Mouse (Mus musculus): ENCODE data around the gene Vmn1r213. TPM values are rescaled to one million over a fixed set of nuclear protein-coding genes. Genes with fewer than 3 reads are reported as not detected.

Gene Vmn1r213
- polyA plus RNA-seq, 1 experiment from 2014 or later: not detected

Other genes with a start within 250 kb of the Vmn1r213 start
- gene Vmn1r208, start 230.3 kb upstream of the Vmn1r213 start, polyA plus RNA-seq (2014; fragmentation: Nextera tagmentation; extraction: Ambion mirVana): not detected in 2 replicates
- not detected in 2 replicates for gene Vmn1r209, start 198.0 kb upstream of the Vmn1r213 start, polyA plus RNA-seq (2014; fragmentation: Nextera tagmentation; extraction: Ambion mirVana)
- not detected in 2 replicates for gene Vmn1r210, start 176.3 kb upstream of the Vmn1r213 start, polyA plus RNA-seq (2014; fragmentation: Nextera tagmentation; extraction: Ambion mirVana)
- not detected in 2 replicates for gene Vmn1r211, start 150.1 kb upstream of the Vmn1r213 start, polyA plus RNA-seq (2014; fragmentation: Nextera tagmentation; extraction: Ambion mirVana)
- gene Vmn1r212, start 123.5 kb upstream of the Vmn1r213 start, polyA plus RNA-seq (2014; fragmentation: Nextera tagmentation; extraction: Ambion mirVana): not detected in 2 replicates
- gene Vmn1r214, start 22.8 kb downstream of the Vmn1r213 start, polyA plus RNA-seq (2014; fragmentation: Nextera tagmentation; extraction: Ambion mirVana): not detected in 2 replicates
- not detected in 2 replicates for gene Vmn1r215, start 60.4 kb downstream of the Vmn1r213 start, polyA plus RNA-seq (2014; fragmentation: Nextera tagmentation; extraction: Ambion mirVana)
- not detected in 2 replicates for gene Vmn1r217, start 110.6 kb downstream of the Vmn1r213 start, polyA plus RNA-seq (2014; fragmentation: Nextera tagmentation; extraction: Ambion mirVana)
- gene Vmn1r218, start 125.5 kb downstream of the Vmn1r213 start, polyA plus RNA-seq (2014; fragmentation: Nextera tagmentation; extraction: Ambion mirVana): not detected in 2 replicates
- gene Vmn1r219, start 151.7 kb downstream of the Vmn1r213 start, polyA plus RNA-seq (2014; fragmentation: Nextera tagmentation; extraction: Ambion mirVana): not detected in 2 replicates
- gene Vmn1r220, start 180.3 kb downstream of the Vmn1r213 start, polyA plus RNA-seq (2014; fragmentation: Nextera tagmentation; extraction: Ambion mirVana): not detected in 2 replicates
- gene Vmn1r221, start 206.5 kb downstream of the Vmn1r213 start, polyA plus RNA-seq (2014; fragmentation: Nextera tagmentation; extraction: Ambion mirVana): not detected in 2 replicates
- not detected in 2 replicates for gene Vmn1r222, start 228.3 kb downstream of the Vmn1r213 start, polyA plus RNA-seq (2014; fragmentation: Nextera tagmentation; extraction: Ambion mirVana)
- not detected in 2 replicates for gene Vmn1r223, start 239.5 kb downstream of the Vmn1r213 start, polyA plus RNA-seq (2014; fragmentation: Nextera tagmentation; extraction: Ambion mirVana)